Mouse (Mus musculus) kidney, adult 9 months (tissue): ENCODE data around the gene Padi6.

Experiments used
- DNase-seq: peaks from one replicate; pipeline ENCODE4 v3.0.0; 2022

The Padi6 gene

GRCm38 (mm10) chr4:140679723-140680380 is 62.6 kb downstream of the Padi6 start:
- peak; percentile 80 for DNase-seq

- DNase-seq: no peak
Observed at GRCm38 (mm10) chr4:140679038-140679437, 63.4 kb downstream of the Padi6 start.
